Mouse (Mus musculus) kidney, postnatal 0 days (tissue): Measurements from ENCODE around the gene Slc35f4. TPM values are rescaled to one million over a fixed set of nuclear protein-coding genes. Genes with fewer than 3 reads are reported as not detected.
A peak's percentile ranks its signal among the peaks of the same experiment; 100 is the strongest.

ENCODE experiments used
- ATAC-seq: fragments of 200-750 bp; cut with Nextera tagmentation; replicated peaks from 2 replicates; pipeline ENCODE4 v1.8.0; 2017; ENCODE audit warnings: low read depth, moderate number of reproducible peaks, moderate TSS enrichment, moderate library complexity; ENCODE audit not compliant: low FRiP score
- DNase-seq: peaks from one replicate; pipeline ENCODE4 v3.0.0-alpha.2; 2016; ENCODE audit warnings: low spot score
- H3K27ac ChIP-seq: fragments of 300-500 bp; sonication (generic); 2 replicates; pipeline ENCODE4 v1.5.1; 2014; ENCODE audit warnings: mild to moderate bottlenecking
- H3K27me3 ChIP-seq: fragments of 300-500 bp; sonication (generic); 2 replicates; pipeline ENCODE4 v1.6.1; 2014; ENCODE audit warnings: low read length, mixed read lengths; ENCODE audit not compliant: insufficient read depth
- H3K36me3 ChIP-seq: fragments of 300-500 bp; sonication (generic); 2 replicates; pipeline ENCODE4 v1.6.1; 2014; ENCODE audit warnings: low read length, mixed read lengths; ENCODE audit not compliant: insufficient read depth
- H3K4me1 ChIP-seq: fragments of 300-500 bp; sonication (generic); replicated peaks from 2 replicates; pipeline ENCODE4 v1.6.1; 2014; ENCODE audit warnings: antibody characterized with exemption, low read length, mixed read lengths; ENCODE audit not compliant: insufficient read depth
- H3K4me2 ChIP-seq: fragments of 300-500 bp; sonication (generic); 2 replicates; pipeline ENCODE4 v1.6.1; 2014; ENCODE audit warnings: mild to moderate bottlenecking, low read length, moderate library complexity, mixed read lengths
- H3K4me3 ChIP-seq: fragments of 300-500 bp; sonication (generic); replicated peaks from 2 replicates; pipeline ENCODE4 v1.5.1; 2014; ENCODE audit warnings: low read depth, low read length
- H3K9ac ChIP-seq: fragments of 300-500 bp; sonication (generic); 2 replicates; pipeline ENCODE4 v1.6.1; 2014; ENCODE audit warnings: low read depth, low read length
- H3K9me3 ChIP-seq: fragments of 300-500 bp; sonication (generic); replicated peaks from 2 replicates; pipeline ENCODE4 v1.6.1; 2016; ENCODE audit warnings: low read length, inconsistent platforms, mixed read lengths
- CTCF ChIP-seq: IDR thresholded peaks from 2 replicates; pipeline ENCODE4 v1.5.1; 2016; ENCODE audit warnings: antibody characterized with exemption, low read depth, mild to moderate bottlenecking, moderate library complexity
- WGBS: fragments of 180-500 bp; shearing (Covaris S2); extraction: QIAGEN DNeasy Blood & Tissue Kit; methylation state at CpG from one replicate; pipeline ENCODE4 v1.1.7; 2014; 5-methylcytosine and 5-hydroxymethylcytosine counted together
- polyA plus RNA-seq: library from polyadenylated mRNA; unstranded; fragments of >200 nt; fragmentation: Nextera tagmentation; extraction: Ambion mirVana; gene quantifications from 2 replicates; pipeline ENCODE4 v1.2.1, GENCODE M21; 2015

The Slc35f4 gene
- polyA plus RNA-seq, 1 experiment from 2014 or later: not detected

DNA sequence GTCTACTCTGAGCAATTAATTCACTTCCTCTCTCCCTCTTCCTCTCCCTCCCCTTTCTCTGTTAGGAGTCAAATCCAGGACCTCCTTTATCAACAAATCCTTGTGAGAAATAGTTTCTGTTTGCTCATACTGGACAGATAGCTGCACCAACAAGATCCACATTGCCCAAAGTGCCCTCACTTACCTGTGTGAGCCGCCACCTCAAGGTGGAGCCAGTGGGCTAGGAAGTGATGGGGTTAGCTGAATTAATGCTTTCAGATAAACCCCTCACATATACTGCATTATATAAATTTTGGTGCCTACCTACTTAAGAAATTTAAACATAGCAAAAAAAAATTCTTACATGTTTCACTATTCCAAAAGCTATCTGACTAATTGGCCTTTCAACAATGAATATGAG is 133.4 kb downstream of the Slc35f4 start:
- TF ChIP-seq CTCF: peak; percentile 49
- Histone ChIP-seq H3K4me2 (no peak overlapping the region), H3K27me3 (no peaks in the 10 kb centered on the region), H3K9me3 (no peaks in the 10 kb centered on the region), H3K9ac (no peak overlapping the region), H3K36me3 (no peaks in the 10 kb centered on the region), H3K4me3 (no peak overlapping the region), H3K4me1 (no peaks in the 10 kb centered on the region), H3K27ac (no peak overlapping the region)
- no peak for ATAC-seq
- 29% methylated on average over 1 of the region's 1 CpGs for WGBS
- DNase-seq: no peak

DNA sequence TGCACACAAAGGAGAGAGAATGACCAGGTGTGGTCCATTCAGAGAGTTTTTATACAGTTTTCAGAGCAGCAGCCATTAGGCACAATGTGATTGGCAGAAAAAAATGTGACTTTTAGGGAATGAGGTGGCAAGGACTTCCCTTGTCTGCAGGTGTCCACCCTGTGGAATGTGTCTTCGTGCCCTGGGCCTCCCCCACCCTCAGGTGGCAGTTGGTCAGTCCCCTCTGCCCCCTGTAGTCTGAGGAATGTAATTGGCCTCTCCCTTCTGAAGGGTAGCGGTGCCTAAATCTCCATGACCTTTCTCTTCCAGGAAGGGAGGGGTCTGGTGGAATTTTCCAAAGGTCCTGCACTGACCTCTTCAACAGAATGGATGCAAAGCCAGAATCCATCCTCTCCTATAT is 163.7 kb downstream of the Slc35f4 start:
- no peak overlapping the region for H3K4me3 ChIP-seq
- H3K9ac ChIP-seq: no peak overlapping the region
- WGBS: 68% methylated on average over 2 of the region's 2 CpGs
- H3K27me3 ChIP-seq: no peaks in the 10 kb centered on the region
- no peak for TF ChIP-seq CTCF
- no peaks in the 10 kb centered on the region for H3K4me1 ChIP-seq
- H3K27ac ChIP-seq: no peak overlapping the region
- H3K9me3 ChIP-seq: no peaks in the 10 kb centered on the region
- H3K4me2 ChIP-seq: no peak overlapping the region
- no peaks in the 10 kb centered on the region for H3K36me3 ChIP-seq
- ATAC-seq (no peak), DNase-seq (no peak)

DNA sequence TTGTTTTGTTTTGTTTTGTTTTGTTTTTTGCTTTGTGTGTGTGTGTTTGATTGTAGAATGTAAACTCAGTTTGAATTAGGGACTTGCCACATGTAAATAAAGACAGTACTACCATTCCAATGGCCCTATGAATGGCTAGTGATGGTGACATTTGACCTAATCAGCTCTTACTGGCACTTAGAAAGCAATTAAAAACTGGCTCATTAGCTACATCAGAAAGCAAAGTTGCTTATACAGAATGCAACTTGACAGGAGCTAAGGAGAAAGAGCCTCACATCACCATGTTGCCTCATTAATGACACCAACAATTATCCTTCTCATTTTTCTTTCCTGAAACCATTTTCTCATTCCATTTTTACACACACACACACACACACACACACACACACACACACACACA is 170.3 kb downstream of the Slc35f4 start:
- no peaks in the 10 kb centered on the region for H3K9me3 ChIP-seq
- no peaks in the 10 kb centered on the region for H3K27me3 ChIP-seq
- ATAC-seq: no peak
- H3K36me3 ChIP-seq: no peaks in the 10 kb centered on the region
- DNase-seq: no peak
- H3K4me3 ChIP-seq: no peak overlapping the region
- no peak overlapping the region for H3K27ac ChIP-seq
- no peak overlapping the region for H3K4me2 ChIP-seq
- H3K4me1 ChIP-seq: no peaks in the 10 kb centered on the region
- H3K9ac ChIP-seq: no peak overlapping the region
- no peak for TF ChIP-seq CTCF

DNA sequence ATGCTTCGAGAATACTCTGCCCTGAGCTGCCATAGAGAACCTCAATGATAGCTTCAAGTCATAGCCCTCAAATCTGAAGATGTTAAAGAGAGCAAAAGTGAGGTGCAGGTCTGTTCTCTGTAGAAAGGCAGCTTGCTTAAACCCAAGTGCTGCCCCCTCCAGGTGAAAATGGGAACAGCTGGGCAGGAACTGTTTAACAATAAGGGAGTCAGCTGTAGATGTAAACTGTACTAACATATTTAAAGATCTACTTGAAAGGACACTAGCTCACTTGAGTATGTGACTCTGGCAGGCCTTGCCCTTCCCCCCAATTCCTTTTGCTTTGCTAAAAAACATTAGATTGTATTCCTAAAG is 177.0 kb downstream of the Slc35f4 start:
- TF ChIP-seq CTCF: peak; percentile 75
- H3K4me3 ChIP-seq: no peak overlapping the region
- ATAC-seq (no peak), DNase-seq (peak; percentile 32)
- no peaks in the 10 kb centered on the region for H3K27me3 ChIP-seq
- H3K27ac ChIP-seq: no peak overlapping the region
- H3K9ac ChIP-seq: no peak overlapping the region
- no peaks in the 10 kb centered on the region for H3K4me1 ChIP-seq
- H3K4me2 ChIP-seq: no peak overlapping the region
- H3K36me3 ChIP-seq: no peaks in the 10 kb centered on the region
- WGBS: 71% methylated on average over 1 of the region's 1 CpGs
- no peaks in the 10 kb centered on the region for H3K9me3 ChIP-seq

DNA sequence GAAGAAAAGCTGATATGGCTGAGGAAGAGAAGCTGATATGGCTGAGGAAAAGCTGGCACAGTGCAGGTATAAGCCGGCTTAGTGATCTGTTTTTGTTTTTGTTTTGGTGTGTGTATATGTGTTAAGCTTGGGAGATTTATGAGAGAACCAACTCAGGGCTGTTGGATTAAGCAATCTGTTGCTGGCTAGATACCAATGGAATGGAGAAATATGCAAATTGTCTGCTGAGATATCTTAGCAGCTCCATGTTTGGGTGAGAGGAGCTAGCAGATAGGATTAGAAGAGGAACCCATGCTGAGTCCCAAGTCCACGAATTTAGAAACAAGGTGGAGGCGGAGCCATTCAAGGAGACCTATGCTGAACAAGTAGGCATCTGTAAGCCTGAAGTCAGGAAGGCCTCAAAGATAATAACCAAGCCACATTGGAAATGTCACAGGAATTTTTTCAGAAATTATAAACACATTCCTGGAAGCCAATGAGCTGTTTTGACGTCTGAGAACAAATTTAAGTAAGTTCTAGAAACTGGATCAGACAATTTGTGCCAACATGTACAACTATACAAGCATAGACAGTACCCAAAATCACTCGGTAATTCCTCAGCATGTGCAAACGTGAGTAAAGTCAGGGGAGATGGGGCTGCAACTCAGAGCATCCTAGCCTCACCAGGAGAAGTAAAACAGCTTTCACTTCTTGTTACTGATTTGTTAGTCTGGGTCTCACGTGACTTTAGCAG is 177.5 kb downstream of the Slc35f4 start:
- Histone ChIP-seq H3K27me3 (no peaks in the 10 kb centered on the region), H3K27ac (no peak overlapping the region), H3K36me3 (no peaks in the 10 kb centered on the region), H3K9me3 (no peaks in the 10 kb centered on the region), H3K4me3 (no peak overlapping the region), H3K4me2 (no peak overlapping the region), H3K9ac (no peak overlapping the region), H3K4me1 (no peaks in the 10 kb centered on the region)
- 71% methylated on average over 7 of the region's 7 CpGs for WGBS
- DNase-seq: no peak
- ATAC-seq: no peak
- no peak for TF ChIP-seq CTCF

DNA sequence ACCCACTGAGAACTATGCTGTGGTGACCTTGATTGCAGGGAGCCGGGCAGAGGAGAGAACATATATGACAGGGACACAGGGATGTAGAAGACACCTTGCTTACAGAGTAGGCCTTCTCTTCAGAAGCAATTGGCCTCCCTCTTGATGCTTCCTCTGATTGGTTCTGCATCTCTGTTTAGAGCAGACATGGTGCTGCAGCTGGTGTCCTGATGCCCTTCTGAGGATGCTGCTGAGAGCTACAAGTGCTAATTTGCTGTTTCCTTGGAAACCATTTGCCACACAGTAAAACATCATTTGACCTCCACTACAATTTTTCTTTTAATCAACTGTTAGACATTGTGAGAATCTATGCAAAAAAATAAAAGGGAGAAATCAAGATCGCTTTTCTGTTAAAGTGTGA is 180.0 kb downstream of the Slc35f4 start:
- WGBS: 91% methylated on average over 2 of the region's 2 CpGs

DNA sequence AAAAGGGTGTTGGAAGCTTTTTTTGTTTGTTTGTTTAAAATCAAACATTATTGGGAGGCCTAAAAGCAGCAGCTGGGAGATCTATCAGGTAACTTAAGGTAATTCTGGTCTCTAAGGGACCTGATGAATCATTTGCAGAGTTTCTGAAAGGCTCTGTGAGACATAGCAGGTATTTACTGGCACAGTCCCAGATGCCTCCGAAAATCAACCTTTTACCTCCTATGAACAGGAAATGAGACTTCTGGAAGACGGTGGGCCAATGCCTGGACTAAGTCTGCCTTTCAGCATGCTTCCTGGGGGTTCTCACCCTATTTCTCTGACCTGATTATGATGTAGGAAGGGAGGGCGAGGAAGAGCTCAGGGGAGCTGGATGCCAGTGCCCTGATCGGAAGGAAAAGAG is 188.8 kb downstream of the Slc35f4 start:
- H3K27ac ChIP-seq: no peak overlapping the region
- no peak for TF ChIP-seq CTCF
- no peaks in the 10 kb centered on the region for H3K36me3 ChIP-seq
- no peaks in the 10 kb centered on the region for H3K9me3 ChIP-seq
- H3K4me1 ChIP-seq: no peaks in the 10 kb centered on the region
- no peak for ATAC-seq
- no peak overlapping the region for H3K4me2 ChIP-seq
- no peak overlapping the region for H3K4me3 ChIP-seq
- no peaks in the 10 kb centered on the region for H3K27me3 ChIP-seq
- WGBS: 67% methylated on average over 4 of the region's 4 CpGs
- no peak for DNase-seq
- H3K9ac ChIP-seq: no peak overlapping the region

More for the DNA sequence above, 180.0 kb downstream of the Slc35f4 start:
- ATAC-seq: no peak
- DNase-seq: no peak
- Histone ChIP-seq H3K9me3 (no peaks in the 10 kb centered on the region), H3K9ac (no peak overlapping the region), H3K36me3 (no peaks in the 10 kb centered on the region), H3K27ac (no peak overlapping the region), H3K27me3 (no peaks in the 10 kb centered on the region), H3K4me1 (no peaks in the 10 kb centered on the region), H3K4me3 (no peak overlapping the region), H3K4me2 (no peak overlapping the region)
- TF ChIP-seq CTCF: no peak
